Mouse (Mus musculus) cerebellum, adult 2 months (tissue): ENCODE measurements at regions not wholly inside any gene's neighbourhood (a gene's known extent, or its start where the extent isn't known, plus 50 kb on each side); places are given as distances from the start of the nearest gene placed in this dataset.

Experiments used
- DNase-seq, 2 experiments: peaks; one replicate each; pipeline ENCODE4 v3.0.0; 2021
- H3K27ac ChIP-seq: fragments of 200-500 bp; 2 replicates; pipeline ENCODE4 v1.5.1; 2012; ENCODE audit warnings: low read length, control low read depth, inconsistent platforms; ENCODE audit not compliant: insufficient read depth
- H3K27me3 ChIP-seq: fragments of 200-500 bp; 2 replicates; pipeline ENCODE4 v1.6.1; 2012; ENCODE audit warnings: inconsistent platforms, mild to moderate bottlenecking, low read length, moderate library complexity; ENCODE audit not compliant: control insufficient read depth, insufficient read depth
- H3K4me1 ChIP-seq: fragments of 200-500 bp; 2 replicates; pipeline ENCODE4 v1.6.1; 2011; ENCODE audit warnings: low read length; ENCODE audit not compliant: control insufficient read depth, insufficient read depth
- H3K4me3 ChIP-seq: fragments of 200-500 bp; replicated peaks from 2 replicates; pipeline ENCODE3; 2011; ENCODE audit warnings: mild to moderate bottlenecking, low read depth, low read length, control low read depth; ENCODE audit not compliant: insufficient read depth
- CTCF ChIP-seq: fragments of 200-500 bp; IDR thresholded peaks from 2 replicates; pipeline ENCODE4 v1.5.1; 2011; ENCODE audit warnings: low read depth, mild to moderate bottlenecking, control low read depth, low read length, moderate library complexity, borderline replicate concordance; ENCODE audit not compliant: insufficient read depth
- POLR2A ChIP-seq: fragments of 200-500 bp; IDR thresholded peaks from 2 replicates; pipeline ENCODE4 v1.6.1; 2011; ENCODE audit warnings: low read length, control low read depth, borderline replicate concordance; ENCODE audit not compliant: insufficient read depth
- WGBS: fragments of 180-500 bp; shearing (Covaris S2); methylation state at CpG from one replicate; pipeline ENCODE4 v1.1.7; 2018; 5-methylcytosine and 5-hydroxymethylcytosine counted together

DNA sequence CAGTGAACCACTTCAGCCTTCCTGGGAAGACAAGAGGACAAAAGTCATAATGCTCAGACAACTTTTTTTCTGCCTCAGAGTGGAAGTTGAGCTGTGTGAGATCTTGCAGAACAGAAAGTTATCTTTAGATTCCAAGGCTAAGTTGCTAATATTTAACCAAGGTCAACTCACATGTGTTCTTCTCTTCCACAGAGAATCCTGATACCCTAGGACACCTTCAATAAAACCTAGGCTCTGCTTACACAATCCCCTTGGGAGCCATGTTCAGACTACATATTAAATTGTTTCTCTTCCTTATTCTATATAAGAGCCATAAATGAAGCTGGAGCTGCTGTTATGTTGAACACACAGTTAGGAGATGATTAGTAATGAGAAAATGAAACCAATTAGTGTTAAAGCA, 280.2 kb upstream of the Gpr149 start:
- Histone ChIP-seq H3K27ac (no peak overlapping the region), H3K27me3 (no peaks in the 10 kb centered on the region), H3K4me3 (no peak overlapping the region), H3K4me1 (no peaks in the 10 kb centered on the region)
- DNase-seq, result no peak
- no peak for TF ChIP-seq CTCF

DNA sequence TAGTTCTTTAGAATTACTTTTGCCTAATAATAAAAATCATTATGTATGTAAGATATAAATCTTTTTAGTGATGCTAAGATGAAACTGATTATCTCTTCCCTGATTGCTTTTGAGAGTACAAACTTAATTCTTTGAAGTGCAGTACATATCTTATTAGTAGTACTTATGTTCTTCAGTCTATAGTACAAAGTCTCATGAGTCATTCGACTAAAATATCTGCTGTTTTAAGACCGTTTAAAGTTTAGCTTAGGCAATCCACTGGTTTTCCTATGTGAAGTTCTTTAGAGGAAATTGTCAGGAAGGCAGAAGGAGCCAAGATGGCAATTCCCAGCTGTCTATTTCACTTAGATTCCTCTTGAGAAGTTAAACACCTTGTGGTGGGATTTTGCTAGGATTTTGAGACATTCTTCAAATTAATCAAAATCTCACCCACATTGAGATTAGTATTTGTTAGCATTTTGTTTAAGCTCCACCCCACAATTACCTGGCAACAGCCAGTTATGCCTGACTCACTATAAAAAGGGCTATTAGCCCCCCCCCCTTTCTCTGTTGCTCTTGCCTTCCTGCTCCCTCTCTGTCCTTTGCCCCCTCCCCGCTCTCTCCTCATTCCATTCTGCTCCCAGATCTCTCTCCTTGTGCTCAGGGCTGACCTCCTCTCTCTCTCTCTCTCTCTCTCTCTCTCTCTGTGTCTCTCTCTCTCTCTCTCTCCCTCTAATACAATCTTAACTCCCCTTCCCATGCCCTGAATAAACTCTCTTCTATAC, 277.6 kb upstream of the Gpr149 start:
- DNase-seq, result no peak
- Histone ChIP-seq H3K27me3 (no peaks in the 10 kb centered on the region), H3K4me1 (no peaks in the 10 kb centered on the region), H3K4me3 (no peak overlapping the region), H3K27ac (no peak overlapping the region)
- 87% methylated on average over 3 of the region's 3 CpGs for WGBS
- no peak for TF ChIP-seq POLR2A
- no peak for TF ChIP-seq CTCF

DNA sequence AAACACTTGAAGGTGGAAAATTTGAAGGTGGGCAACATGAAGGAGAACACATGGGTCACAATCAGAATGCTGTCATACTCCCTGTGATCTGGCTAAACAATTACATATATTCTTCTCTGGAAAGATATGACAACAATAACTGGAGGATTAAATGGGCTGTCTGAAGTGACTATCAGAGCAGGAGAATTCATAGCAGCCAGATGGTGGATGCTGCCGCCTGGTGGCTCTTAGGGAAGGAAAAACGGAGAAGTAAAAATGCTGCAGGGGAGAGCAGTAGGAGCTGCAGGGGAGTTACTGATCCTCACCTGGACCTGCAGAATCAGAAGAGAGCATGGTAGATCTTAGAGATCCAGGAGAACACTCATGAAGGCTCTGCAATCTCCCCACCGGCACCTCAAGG, 255.8 kb upstream of the Gpr149 start:
- Histone ChIP-seq H3K4me3 (no peak overlapping the region), H3K4me1 (no peaks in the 10 kb centered on the region), H3K27me3 (no peaks in the 10 kb centered on the region), H3K27ac (no peak overlapping the region)
- DNase-seq, result no peak
- WGBS, result 9% methylated on average over 3 of the region's 3 CpGs
- TF ChIP-seq CTCF, result peak; percentile 26; the same call in 1 of the 2 replicates
- no peak for TF ChIP-seq POLR2A

DNA sequence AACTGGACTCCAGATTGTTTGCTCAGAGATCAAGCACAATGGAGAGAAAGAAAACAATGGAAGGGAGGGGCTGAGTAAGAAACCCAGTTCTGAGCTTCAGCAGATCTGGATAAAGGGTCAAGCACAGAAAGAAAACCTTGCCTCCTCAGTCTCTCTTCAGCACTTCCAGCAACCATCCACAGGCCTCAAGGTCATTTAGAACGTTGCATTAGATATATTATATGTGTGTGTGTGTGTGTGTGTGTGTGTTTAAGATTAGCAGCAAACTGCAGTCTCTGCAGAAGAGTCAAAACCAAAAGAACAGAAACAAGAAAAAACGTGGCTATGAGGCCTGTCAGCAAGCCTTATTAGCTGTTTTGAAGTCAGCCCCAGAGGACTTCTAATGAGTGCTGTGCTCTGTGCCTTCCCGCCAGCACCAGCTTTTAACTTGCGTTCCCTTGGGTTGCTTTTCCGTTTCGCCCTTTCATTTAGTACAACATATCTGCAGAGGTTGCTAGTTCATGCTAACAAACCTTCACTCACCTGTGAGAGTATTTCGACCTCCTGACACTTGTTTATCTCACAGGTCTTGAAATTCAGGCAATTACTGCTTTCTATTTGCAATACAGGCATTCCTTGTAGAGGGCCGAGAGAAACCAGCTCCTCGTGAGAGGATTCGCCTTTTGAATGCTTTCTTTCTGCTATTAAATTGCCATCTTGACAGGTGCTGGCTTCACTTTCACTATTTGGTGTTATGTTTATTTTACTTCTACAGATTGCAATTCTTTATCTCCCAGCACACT, 230.9 kb upstream of the Gpr149 start:
- H3K27me3 ChIP-seq, result no peaks in the 10 kb centered on the region
- H3K4me1 ChIP-seq, result no peaks in the 10 kb centered on the region
- WGBS, result 76% methylated on average over 10 of the region's 10 CpGs
- TF ChIP-seq CTCF (no peak), POLR2A (no peak)
- no peak overlapping the region for H3K27ac ChIP-seq
- H3K4me3 ChIP-seq, result no peak overlapping the region
- DNase-seq, result no peak

DNA sequence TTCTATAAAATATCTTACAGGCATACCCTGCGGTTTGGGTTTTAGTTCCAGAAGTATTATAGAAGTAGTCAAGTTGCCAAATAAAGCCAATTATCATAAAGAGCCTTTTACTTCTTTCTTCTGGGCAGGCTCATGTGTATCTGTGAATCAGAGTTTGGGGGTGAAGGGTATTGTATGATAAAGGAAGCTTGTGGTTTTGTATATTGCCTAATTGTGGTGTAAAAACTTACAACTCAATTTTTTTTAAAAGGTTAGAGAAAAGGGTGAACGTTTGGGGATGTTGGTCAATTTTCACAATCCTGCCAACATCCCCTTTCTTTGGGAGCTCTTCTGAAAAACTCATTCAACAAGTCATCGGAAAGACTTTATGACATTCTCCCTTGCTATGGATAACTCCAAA, 219.0 kb upstream of the Gpr149 start:
- H3K27me3 ChIP-seq, result no peaks in the 10 kb centered on the region
- H3K27ac ChIP-seq, result no peak overlapping the region
- no peak for TF ChIP-seq POLR2A
- TF ChIP-seq CTCF, result no peak
- 77% methylated on average over 3 of the region's 3 CpGs for WGBS
- no peak for DNase-seq
- no peaks in the 10 kb centered on the region for H3K4me1 ChIP-seq
- H3K4me3 ChIP-seq, result no peak overlapping the region

DNA sequence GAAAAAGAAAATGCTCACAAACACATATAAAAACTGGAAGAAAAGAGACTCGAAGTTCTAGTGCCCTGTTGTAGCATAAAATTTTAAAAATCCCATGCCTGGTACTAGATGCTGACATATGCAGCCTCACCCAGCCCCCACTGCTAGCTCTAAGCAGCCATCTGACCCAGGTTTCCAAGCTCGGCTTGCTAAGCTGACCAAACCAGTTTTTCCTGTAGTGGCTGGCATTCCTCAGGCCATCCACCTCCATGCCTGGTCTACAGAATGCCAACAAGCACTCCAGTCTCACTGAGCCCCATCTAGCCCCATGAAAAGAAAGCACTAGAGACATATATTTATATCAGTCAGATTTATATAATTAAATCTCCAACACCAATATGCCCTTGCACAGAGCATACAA, 196.1 kb upstream of the Gpr149 start:
- Histone ChIP-seq H3K27me3 (no peaks in the 10 kb centered on the region), H3K4me1 (no peaks in the 10 kb centered on the region), H3K27ac (no peak overlapping the region), H3K4me3 (no peak overlapping the region)
- TF ChIP-seq CTCF (no peak), POLR2A (no peak)
- no peak for DNase-seq
- 19% methylated on average over 2 of the region's 2 CpGs for WGBS

DNA sequence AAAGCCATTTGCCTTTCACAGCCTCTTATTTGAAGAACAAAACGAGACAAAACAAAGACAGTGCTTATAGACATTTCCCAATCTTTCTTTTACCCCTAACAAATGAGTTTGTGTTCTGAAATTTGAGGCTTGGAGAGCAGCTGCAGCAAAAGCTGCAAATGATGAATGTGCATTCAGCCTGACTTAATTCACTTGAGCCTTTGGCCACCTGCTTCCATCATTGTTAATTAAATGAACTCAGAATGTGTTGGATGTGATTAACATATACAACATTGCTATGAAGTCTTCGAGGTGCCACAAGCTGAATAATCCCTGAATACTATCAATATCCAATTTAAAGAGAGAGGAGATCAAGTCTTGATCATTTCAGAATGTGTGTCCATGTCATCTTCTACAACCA, 181.3 kb upstream of the Gpr149 start:
- no peaks in the 10 kb centered on the region for H3K4me1 ChIP-seq

More for the DNA sequence above, 181.3 kb upstream of the Gpr149 start:
- no peaks in the 10 kb centered on the region for H3K27me3 ChIP-seq
- TF ChIP-seq CTCF (no peak), POLR2A (no peak)
- H3K4me3 ChIP-seq, result no peak overlapping the region
- H3K27ac ChIP-seq, result no peak overlapping the region
- no peak for DNase-seq
- 5% methylated on average over 2 of the region's 2 CpGs for WGBS
